Mouse (Mus musculus): ENCODE results near the gene C130050O18Rik.

C130050O18Rik gene

DNA sequence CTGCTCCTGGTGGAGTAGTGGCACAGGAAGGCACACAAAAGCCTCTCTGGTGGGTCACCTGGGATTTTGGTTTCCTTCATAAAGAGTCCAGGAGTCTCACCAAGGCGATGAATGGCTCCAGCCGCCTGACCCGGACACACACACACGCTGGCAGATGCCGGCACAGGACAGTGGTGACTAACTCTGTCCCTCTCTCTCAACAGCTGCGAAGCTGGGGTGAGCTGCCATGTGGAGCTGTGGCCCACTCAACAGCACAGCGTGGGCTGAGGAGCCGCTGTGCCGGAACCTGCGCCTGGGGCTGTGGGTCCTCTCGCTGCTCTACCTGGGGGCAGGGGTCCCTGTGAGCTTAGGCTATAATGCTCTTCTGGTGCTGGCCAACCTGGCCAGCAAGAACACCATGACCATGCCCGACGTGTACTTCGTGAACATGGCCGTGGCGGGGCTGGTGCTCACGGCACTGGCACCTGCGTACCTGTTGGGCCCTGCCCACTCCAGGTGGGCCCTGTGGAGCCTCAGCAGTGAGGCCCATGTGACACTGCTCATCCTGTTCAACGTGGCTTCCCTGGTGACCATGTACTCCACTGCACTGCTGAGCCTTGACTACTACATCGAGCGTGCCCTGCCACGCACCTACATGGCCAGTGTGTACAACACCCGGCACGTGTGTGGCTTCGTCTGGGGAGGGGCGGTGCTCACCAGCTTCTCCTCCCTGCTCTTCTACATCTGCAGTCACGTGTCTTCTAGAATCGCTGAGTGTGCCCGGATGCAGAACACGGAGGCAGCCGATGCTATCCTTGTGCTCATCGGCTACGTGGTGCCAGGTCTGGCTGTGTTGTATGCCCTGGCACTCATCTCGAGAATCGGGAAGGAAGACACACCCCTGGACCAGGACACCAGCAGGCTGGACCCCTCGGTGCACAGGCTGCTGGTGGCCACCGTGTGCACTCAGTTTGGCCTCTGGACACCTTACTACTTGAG is 12.6 kb upstream of the C130050O18Rik start:
- in situ Hi-C loops (cut with MboI; ENCODE audit: low pct_unique_long_range_greater_than_20kb in 1 of 2, low sequenced_read_pairs in 2 of 2, unreplicated experiment in 1 of 2) = no loop called here

DNA sequence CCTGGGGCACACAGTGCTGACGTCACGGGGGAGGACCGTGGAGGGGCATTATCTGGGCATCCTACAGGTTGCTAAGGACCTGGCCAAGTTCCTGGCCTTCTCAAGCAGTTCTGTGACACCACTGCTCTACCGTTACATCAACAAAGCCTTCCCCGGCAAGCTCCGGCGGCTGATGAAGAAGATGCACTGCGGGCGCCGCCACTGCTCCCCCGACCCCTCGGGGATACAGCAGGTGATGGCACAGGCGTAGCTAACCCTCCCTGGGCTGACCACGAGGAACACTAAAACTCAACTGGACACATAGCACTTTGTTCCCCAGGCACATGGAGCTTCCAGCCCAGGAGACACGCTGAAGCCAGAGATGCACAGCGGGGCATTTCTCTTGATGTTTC is 11.9 kb upstream of the C130050O18Rik start:
- in situ Hi-C loops (cut with MboI; ENCODE audit: low pct_unique_long_range_greater_than_20kb in 1 of 2, low sequenced_read_pairs in 2 of 2, unreplicated experiment in 1 of 2) = no loop called here

DNA sequence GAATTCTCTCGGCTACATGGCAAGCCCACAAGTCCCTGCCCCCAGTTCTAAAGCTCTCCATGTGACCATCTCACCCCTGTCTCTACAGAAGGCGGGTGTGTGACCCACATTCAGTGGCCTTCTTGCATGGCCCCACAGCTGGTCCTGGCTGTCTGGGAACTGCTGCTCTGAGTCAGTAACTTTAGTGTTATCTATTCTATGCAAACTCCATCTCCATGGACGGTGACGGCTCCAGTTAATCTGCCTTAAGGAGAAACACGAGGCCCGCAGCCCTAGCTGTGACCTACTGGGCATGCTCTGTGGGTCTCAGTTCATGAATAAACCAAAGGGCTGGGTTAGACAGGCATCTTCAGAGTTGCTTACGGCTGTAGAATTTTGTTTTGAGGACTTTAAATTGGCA is 10.7 kb upstream of the C130050O18Rik start:
- in situ Hi-C loops (cut with MboI; ENCODE audit: low pct_unique_long_range_greater_than_20kb in 1 of 2, low sequenced_read_pairs in 2 of 2, unreplicated experiment in 1 of 2) = no loop called here

DNA sequence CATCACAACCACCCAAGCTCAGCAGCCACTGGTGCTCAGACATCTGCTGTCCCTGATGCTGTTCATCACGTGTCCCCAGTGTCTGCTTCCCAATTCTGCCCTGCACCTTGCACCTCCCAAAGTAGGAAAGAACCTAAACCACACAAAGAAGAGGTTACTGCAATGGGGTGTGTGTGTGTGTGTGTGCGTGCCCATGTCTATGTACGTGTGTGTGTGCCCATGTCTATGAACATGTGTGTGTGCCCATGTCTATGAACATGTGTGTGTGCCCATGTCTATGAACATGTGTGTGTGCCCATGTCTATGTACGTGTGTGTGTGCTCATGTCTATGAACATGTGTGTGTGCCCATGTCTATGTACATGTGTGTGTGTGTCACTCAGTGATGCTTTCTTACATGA is 9.6 kb upstream of the C130050O18Rik start:
- in situ Hi-C loops (cut with MboI; ENCODE audit: low pct_unique_long_range_greater_than_20kb in 1 of 2, low sequenced_read_pairs in 2 of 2, unreplicated experiment in 1 of 2) = no loop called here

DNA sequence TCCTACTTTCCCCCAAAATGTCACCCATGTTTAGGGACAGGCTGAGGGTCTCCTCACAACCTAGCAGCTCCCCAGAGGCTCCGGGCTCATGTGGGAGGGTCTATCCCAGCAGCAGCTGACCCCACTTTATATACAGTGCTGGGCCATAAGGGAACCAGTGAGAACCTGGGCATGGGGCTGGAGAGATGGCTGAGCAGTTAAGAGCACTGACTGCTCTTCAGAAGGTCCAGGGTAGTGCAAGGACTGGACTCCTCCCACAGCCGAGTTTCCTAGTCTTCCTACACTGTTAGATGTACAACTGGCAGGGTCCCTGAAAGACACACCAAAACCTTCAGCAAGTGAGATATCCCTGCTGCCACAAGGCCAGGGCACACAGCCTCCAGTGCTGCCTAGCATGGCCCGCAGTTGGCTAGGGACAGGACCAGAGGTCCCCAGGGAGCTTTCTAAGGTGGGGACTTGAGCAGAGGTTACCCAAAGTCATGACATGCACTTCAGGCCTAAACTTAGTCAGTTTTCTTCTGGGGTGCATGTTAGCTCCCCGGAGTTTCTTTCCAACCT is 7.6 kb upstream of the C130050O18Rik start:
- in situ Hi-C loops (cut with MboI; ENCODE audit: low pct_unique_long_range_greater_than_20kb in 1 of 2, low sequenced_read_pairs in 2 of 2, unreplicated experiment in 1 of 2) = no loop called here

DNA sequence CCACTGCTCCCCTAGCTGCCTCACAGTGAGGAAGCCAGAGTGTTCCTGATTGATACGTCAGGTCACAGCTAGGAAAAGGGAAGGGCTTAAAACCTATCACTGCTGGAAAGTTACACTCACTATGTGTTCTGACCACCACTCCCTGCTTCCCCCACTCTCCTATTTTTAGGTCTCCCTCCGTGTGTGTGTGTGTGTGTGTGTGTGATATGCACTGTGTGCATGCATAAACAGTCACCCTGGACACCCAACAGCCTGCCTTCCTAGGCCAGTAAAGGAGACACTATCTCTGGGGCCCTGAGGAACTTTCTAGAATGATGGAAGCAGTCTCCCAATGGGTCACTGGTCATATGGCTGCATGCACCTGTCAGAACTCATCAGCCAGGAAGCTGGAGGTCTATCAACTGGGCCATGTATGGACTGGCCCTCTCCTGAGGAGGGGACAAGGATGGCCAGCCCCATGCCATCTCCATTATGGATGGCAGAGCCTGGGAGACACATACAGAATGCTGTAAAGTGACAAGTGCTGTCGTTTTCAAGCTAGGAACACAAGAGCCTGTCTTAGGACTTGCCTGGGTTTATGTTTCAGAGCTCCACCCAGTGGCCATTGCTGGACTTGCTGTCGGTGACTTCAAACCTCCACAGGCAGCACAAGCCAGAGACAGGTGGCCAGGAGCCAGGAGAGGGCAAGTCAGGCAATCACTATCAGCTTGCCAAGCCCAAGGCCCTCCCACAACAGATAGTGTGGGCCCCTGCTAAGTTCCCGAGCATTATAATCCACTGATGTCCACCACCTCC is 6.9 kb upstream of the C130050O18Rik start:
- in situ Hi-C loops (cut with MboI; ENCODE audit: low pct_unique_long_range_greater_than_20kb in 1 of 2, low sequenced_read_pairs in 2 of 2, unreplicated experiment in 1 of 2) = no loop called here

DNA sequence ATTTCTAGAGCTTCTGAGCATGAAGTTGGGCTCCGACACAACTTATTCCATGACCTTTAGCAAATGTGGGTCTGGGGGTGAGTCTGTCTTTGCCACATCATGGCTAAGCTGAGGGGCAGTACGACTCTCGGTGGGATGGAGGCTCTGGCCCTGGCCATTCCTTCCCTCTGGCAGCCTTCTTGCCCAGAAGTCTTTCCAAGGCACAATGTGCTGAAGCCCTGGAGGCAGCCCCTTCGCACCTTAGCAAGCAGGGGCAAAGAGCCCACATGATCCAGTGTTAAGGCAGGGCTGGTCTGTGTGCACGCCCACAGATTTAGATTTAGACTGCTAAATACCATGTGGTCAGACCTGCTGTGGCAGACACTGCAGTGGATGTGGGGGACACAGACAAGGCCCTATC is 6.3 kb upstream of the C130050O18Rik start:
- in situ Hi-C loops (cut with MboI; ENCODE audit: low pct_unique_long_range_greater_than_20kb in 1 of 2, low sequenced_read_pairs in 2 of 2, unreplicated experiment in 1 of 2) = no loop called here

DNA sequence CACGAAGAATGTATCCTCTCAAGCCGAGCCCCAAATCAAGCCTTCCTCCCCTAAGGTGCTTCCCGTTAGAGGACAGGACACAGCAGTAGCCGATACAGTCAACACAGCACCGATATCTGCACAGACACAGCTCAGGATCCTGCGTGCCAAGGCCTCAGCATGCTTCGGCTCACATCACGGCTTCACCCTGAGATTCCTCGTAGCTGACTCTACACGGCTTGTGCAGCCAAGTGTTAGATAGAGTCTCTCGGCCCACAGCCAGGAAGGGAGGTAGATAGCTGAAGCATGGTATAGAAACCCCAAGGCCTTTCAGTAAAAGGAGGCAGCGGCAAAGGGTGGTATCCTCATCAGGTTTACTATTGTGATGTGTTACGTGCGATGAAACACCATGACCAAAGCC is 5.1 kb upstream of the C130050O18Rik start:
- in situ Hi-C loops (cut with MboI; ENCODE audit: low pct_unique_long_range_greater_than_20kb in 1 of 2, low sequenced_read_pairs in 2 of 2, unreplicated experiment in 1 of 2) = no loop called here

DNA sequence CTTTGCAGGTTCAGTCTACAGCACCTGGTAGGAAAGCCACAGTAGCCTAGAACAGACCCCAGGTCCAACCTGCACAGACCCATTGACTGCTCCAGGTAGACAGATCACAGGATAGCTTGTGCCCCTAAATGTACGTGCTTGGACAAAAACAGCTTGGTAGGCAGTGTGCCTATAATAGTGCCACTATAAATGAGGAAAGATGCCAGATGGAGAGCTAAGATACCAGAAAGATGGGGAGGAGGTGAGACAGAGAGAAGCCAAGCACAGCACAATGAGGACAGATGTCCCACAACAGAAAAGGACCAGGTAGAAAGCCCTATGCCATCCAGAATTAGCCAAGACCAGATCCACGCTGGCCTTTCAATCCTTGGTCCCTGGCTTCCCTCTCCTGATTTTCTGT is 3.0 kb upstream of the C130050O18Rik start:
- in situ Hi-C loops (cut with MboI; ENCODE audit: low pct_unique_long_range_greater_than_20kb in 1 of 2, low sequenced_read_pairs in 2 of 2, unreplicated experiment in 1 of 2) = no loop called here

DNA sequence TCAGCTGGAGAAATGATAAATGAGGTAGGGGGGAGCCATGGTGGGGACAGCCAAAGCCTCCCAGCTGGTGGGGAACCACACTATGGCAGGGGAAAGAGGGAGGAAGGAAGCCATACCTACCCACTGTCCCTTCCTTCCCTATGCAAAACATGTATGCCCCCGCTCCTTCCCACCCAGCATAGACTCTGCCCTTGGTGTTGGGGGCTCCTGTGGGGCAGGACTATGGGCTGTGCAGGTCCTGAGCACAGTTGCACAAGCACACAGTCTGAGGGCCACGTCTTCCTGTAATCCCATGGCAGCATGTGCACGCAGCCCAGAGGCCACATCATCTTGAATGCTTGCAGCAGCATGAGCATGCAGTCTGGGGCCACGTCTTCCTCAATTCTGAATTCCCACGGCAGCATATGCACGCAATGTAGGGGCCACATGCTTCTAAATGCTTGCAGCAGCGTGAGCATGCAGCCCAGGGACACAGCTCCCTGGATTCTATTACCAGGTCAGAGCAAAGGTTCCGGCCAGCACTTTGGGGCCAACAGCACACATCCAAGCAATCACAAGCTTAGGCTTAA is 1.3 kb upstream of the C130050O18Rik start:
- in situ Hi-C loops (cut with MboI; ENCODE audit: low pct_unique_long_range_greater_than_20kb in 1 of 2, low sequenced_read_pairs in 2 of 2, unreplicated experiment in 1 of 2) = no loop called here

DNA sequence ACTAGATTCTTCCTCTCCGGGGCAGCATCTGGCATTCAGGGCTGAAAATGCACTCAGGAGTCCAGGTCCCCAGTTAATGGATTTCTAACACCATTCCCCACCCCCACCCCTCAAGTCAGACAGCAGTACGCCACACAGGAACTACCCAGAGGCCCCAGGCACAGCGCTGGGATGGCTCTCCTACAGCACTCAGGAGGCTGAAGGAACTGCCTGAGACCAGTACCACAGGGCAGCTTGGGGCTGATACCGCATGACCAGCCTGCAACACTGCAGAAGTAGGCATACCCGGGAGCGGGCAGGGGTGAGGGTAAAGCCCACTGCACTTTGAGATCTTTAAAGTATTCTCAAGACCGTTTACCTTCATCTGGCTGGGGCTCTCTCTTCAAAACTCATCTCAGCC is 398 bp downstream of the C130050O18Rik start:
- in situ Hi-C loops (cut with MboI; ENCODE audit: low pct_unique_long_range_greater_than_20kb in 1 of 2, low sequenced_read_pairs in 2 of 2, unreplicated experiment in 1 of 2) = no loop called here

DNA sequence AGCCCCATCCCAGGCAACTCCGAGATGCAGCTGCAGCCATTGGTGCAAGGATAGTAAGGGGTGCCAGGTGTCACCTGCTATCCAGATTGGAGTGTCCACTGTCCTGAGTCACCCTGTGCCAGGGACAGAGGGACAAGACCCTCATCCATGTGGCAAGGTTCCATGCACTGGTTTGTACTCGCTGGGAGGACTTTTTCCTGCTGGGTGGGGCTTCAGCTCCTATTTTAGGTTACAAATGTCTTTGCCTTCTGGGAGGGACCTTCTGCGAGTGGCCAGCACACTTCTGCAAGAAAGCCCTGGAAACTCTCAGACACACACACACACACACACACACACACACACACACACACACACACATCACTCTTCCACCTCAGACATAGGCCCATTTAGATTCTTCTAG is 873 bp downstream of the C130050O18Rik start:
- in situ Hi-C loops (cut with MboI; ENCODE audit: low pct_unique_long_range_greater_than_20kb in 1 of 2, low sequenced_read_pairs in 2 of 2, unreplicated experiment in 1 of 2) = no loop called here

DNA sequence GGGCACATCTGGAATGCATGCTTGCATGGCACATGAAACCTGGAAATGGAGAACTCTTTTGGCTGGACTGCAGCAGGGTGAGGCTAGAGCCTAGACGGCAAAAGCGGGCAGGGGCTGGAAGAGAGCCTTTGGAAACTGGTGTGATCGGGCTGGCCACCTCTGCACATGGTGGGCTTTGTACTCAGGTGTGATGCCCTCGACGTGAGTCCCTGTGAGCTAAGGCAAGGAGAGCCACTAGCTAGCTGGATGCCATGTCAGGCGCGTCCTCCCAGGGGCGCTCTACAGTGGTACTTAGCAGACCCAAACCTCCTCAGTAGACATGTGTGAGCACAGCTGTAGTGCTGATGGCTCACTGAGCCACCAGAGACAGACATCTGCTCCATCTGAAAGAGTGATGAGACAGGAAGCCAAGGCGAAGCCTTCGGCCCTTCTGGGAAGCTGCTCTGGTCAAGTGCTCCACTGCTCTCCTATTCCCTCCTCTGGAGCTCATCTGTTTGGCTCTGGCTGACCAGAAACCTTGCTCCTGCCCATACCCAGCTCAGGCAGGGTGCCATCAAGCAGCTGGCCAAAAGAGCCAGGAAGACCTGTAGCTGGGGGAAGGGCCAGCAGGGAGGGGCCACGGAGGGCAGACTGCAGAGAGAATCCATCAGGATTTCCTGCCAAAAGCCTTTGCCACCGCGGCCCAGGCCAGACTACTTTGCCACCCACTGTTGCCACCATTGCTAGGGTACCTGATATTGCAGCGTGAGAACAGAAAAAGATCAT is 2.2 kb downstream of the C130050O18Rik start:
- in situ Hi-C loops (cut with MboI; ENCODE audit: low pct_unique_long_range_greater_than_20kb in 1 of 2, low sequenced_read_pairs in 2 of 2, unreplicated experiment in 1 of 2) = no loop called here

DNA sequence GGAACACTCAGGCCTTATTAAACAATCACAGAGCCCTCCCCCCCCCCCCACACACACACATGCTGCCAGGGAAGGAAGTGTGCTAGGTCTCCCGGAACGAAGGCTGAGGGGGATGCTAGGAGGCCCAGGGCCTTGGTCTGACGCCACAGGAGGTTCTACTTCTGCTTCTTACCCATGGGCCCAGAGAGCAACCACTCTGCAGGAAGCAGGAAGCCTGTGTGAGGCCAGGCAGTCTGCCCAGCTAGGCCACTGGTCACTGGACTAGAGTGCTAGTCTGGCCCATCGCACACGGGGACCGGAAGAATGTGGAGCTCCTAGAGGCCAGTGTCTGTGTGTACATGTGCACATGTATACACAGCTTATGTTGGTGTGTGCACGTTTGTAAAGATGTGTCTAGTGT is 3.4 kb downstream of the C130050O18Rik start:
- in situ Hi-C loops (cut with MboI; ENCODE audit: low pct_unique_long_range_greater_than_20kb in 1 of 2, low sequenced_read_pairs in 2 of 2, unreplicated experiment in 1 of 2) = no loop called here

DNA sequence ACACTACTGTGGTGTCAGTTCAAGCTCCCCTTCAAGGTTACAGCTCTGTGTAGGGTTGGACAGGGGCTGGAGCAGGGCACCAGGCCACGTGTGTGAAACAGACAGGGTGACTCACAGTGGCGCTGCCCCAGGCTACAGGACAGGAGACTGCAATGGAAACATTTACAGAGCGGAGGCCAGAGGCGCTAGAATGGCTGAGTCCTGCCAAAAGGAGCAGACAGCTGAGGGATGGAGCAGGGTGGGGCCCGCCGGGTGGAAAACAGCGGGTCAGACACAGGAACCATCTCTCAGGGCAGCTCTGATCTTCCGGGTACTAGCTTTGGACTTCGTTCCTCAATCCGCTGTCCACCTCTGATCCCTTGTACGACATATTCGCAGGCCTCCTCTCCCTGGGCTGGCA is 4.3 kb downstream of the C130050O18Rik start:
- in situ Hi-C loops (cut with MboI; ENCODE audit: low pct_unique_long_range_greater_than_20kb in 1 of 2, low sequenced_read_pairs in 2 of 2, unreplicated experiment in 1 of 2) = no loop called here

DNA sequence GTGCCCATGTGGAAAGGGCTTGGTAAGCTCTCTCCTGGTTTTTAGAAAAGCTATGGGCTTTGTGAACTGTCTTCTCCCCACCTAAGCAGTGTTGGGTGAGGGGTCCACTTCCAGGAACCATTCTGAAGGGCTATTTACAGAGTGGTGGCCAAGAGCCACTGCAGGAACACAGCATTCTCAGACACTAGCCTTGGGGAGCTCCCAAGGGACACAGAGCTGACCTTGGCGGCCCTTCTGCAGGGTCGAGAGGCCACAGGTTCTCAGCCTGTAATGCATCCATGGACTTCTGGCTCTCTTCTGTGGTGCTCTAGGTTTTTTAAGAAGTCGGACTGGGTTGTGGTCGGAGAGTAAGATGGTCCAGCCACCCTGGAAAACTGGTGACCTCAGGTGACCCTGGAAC is 5.0 kb downstream of the C130050O18Rik start:
- in situ Hi-C loops (cut with MboI; ENCODE audit: low pct_unique_long_range_greater_than_20kb in 1 of 2, low sequenced_read_pairs in 2 of 2, unreplicated experiment in 1 of 2) = no loop called here

DNA sequence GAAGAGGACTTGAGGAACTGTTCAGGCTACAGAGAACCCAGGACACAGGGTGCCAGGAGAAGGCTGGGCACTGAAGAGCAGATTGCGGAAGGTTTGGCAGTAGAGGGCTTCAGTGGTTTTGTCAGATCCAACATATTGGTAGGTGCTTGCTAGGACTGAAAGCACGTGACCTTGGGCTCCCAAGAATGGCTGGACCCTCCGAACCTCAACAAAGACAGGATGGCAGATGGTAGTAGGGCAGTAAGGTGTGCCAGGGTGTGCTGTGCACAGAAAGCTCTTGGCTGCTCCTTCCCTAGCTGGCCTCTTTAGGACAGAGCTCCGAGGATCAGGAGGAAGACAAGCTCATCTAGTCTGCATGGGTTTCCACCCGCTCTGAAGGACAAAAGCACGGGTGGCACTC is 6.0 kb downstream of the C130050O18Rik start:
- in situ Hi-C loops (cut with MboI; ENCODE audit: low pct_unique_long_range_greater_than_20kb in 1 of 2, low sequenced_read_pairs in 2 of 2, unreplicated experiment in 1 of 2) = no loop called here

DNA sequence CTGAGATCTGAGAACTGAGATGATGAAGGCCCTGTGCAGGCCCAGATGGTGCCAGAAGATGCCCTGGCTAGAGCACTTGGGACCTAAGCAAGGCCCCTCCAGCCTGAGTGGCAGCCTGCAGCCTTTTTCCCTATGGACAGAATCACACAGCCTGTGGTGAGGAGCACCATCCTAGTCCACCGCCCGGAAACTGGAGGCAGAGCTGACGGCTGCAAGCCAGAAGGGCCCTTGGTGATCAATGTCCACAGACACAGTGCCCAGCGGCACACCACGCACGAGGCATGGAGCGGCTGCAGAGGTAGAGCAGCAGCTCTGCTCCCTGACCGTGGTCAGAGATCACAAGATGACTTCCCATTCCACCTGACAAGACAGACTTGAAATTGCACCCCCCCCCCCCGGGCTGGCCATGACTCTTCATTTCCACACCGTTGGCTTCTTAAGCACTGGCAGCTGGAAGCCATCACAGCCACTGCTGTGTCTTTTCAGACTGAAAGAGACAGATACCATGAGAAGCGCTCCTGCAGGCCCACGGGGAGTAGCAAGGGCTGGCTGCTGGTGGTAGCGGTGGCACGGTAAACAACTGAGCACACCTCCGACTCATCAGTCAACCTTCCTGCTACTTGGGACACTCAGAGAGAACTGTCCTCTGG is 6.7 kb downstream of the C130050O18Rik start:
- in situ Hi-C loops (cut with MboI; ENCODE audit: low pct_unique_long_range_greater_than_20kb in 1 of 2, low sequenced_read_pairs in 2 of 2, unreplicated experiment in 1 of 2) = no loop called here
